Mouse (Mus musculus): Measurements from ENCODE around the gene Adam8. TPM values are rescaled to one million over a fixed set of nuclear protein-coding genes. Genes with fewer than 3 reads are reported as not detected.

The Adam8 gene
- polyA plus RNA-seq, 1 experiment from 2014 or later: 2.5 TPM

GRCm38 (mm10) chr7:139998691-139999350 lies 6.5 kb upstream of the Adam8 start:
- 95% methylated on average over 13 of the region's 13 CpGs for WGBS
- no peak overlapping the region for H3K4me3 ChIP-seq
- H3K36me3 ChIP-seq: peaks cover 93% of the 10 kb centered on the region
- DNase-seq (ENCODE audit: low spot score): no peak
- H3K4me1 ChIP-seq: no peaks in the 10 kb centered on the region
- no peaks in the 10 kb centered on the region for H3K9me3 ChIP-seq (replicated peaks)
- no peaks in the 10 kb centered on the region for H3K27me3 ChIP-seq (ENCODE audit: low read depth, poor library complexity, severe bottlenecking)
- H3K27ac ChIP-seq (replicated peaks): no peak overlapping the region

GRCm38 (mm10) chr7:139994676-139995075 lies 2.3 kb upstream of the Adam8 start:
- Histone ChIP-seq H3K4me1 (no peaks in the 10 kb centered on the region), H3K4me3 (no peak overlapping the region), H3K9me3 (replicated peaks) (no peaks in the 10 kb centered on the region), H3K27ac (replicated peaks) (no peak overlapping the region), H3K36me3 (peaks cover 52% of the 10 kb centered on the region), H3K27me3 (ENCODE audit: low read depth, poor library complexity, severe bottlenecking) (no peaks in the 10 kb centered on the region)
- WGBS: 24% methylated on average over 3 of the region's 3 CpGs
- peak; percentile 57 for DNase-seq (ENCODE audit: low spot score)

- H3K36me3 ChIP-seq: peaks cover 47% of the 10 kb centered on the region
- DNase-seq (ENCODE audit: low spot score): no peak
- no peaks in the 10 kb centered on the region for H3K9me3 ChIP-seq (replicated peaks)
- no peaks in the 10 kb centered on the region for H3K4me1 ChIP-seq
- H3K4me3 ChIP-seq: no peak overlapping the region
- H3K27me3 ChIP-seq (ENCODE audit: low read depth, poor library complexity, severe bottlenecking): no peaks in the 10 kb centered on the region
- H3K27ac ChIP-seq (replicated peaks): no peak overlapping the region
- WGBS: 78% methylated on average over 4 of the region's 4 CpGs
Measured at GRCm38 (mm10) chr7:139994202-139994601, 1.8 kb upstream of the Adam8 start.

- Histone ChIP-seq H3K4me3 (no peak overlapping the region), H3K9me3 (replicated peaks) (no peaks in the 10 kb centered on the region), H3K4me1 (no peaks in the 10 kb centered on the region), H3K36me3 (peaks cover 40% of the 10 kb centered on the region), H3K27ac (replicated peaks) (no peak overlapping the region), H3K27me3 (ENCODE audit: low read depth, poor library complexity, severe bottlenecking) (no peaks in the 10 kb centered on the region)
- WGBS: 93% methylated on average over 6 of the region's 6 CpGs
- DNase-seq (ENCODE audit: low spot score): no peak
Measured at GRCm38 (mm10) chr7:139993532-139993931, 1.2 kb upstream of the Adam8 start.

GRCm38 (mm10) chr7:139990864-139991394 lies 1.4 kb downstream of the Adam8 start:
- no peak overlapping the region for H3K27ac ChIP-seq (replicated peaks)
- peaks cover 18% of the 10 kb centered on the region for H3K36me3 ChIP-seq
- H3K4me1 ChIP-seq: no peaks in the 10 kb centered on the region
- 72% methylated on average over 8 of the region's 8 CpGs for WGBS
- no peak for DNase-seq (ENCODE audit: low spot score)
- H3K9me3 ChIP-seq (replicated peaks): no peaks in the 10 kb centered on the region
- no peaks in the 10 kb centered on the region for H3K27me3 ChIP-seq (ENCODE audit: low read depth, poor library complexity, severe bottlenecking)
- no peak overlapping the region for H3K4me3 ChIP-seq

- H3K4me3 ChIP-seq: no peak overlapping the region
- no peaks in the 10 kb centered on the region for H3K4me1 ChIP-seq
- 93% methylated on average over 9 of the region's 9 CpGs for WGBS
- DNase-seq (ENCODE audit: low spot score): no peak
- H3K36me3 ChIP-seq: peaks cover 14% of the 10 kb centered on the region; the same call in 1 of the 2 replicates
- H3K27ac ChIP-seq (replicated peaks): no peak overlapping the region
- H3K27me3 ChIP-seq (ENCODE audit: low read depth, poor library complexity, severe bottlenecking): no peaks in the 10 kb centered on the region
- H3K9me3 ChIP-seq (replicated peaks): no peaks in the 10 kb centered on the region
Measured at GRCm38 (mm10) chr7:139988272-139988671, 4.1 kb downstream of the Adam8 start.

- no peak overlapping the region for H3K27ac ChIP-seq (replicated peaks)
- peaks cover 14% of the 10 kb centered on the region; the same call in 1 of the 2 replicates for H3K36me3 ChIP-seq
- peaks cover 11% of the 10 kb centered on the region for H3K27me3 ChIP-seq (ENCODE audit: low read depth, poor library complexity, severe bottlenecking)
- 94% methylated on average over 11 of the region's 11 CpGs for WGBS
- no peaks in the 10 kb centered on the region for H3K9me3 ChIP-seq (replicated peaks)
- no peaks in the 10 kb centered on the region for H3K4me1 ChIP-seq
- no peak overlapping the region for H3K4me3 ChIP-seq
- no peak for DNase-seq (ENCODE audit: low spot score)
Measured at GRCm38 (mm10) chr7:139984505-139984904, 7.9 kb downstream of the Adam8 start.

GRCm38 (mm10) chr7:139982058-139982457 lies 10.3 kb downstream of the Adam8 start:
- Histone ChIP-seq H3K9me3 (replicated peaks) (no peaks in the 10 kb centered on the region), H3K4me3 (no peak overlapping the region), H3K4me1 (peaks cover 13% of the 10 kb centered on the region), H3K27me3 (ENCODE audit: low read depth, poor library complexity, severe bottlenecking) (peaks cover 26% of the 10 kb centered on the region), H3K27ac (replicated peaks) (no peak overlapping the region), H3K36me3 (peaks cover 14% of the 10 kb centered on the region; the same call in 1 of the 2 replicates)
- WGBS: 87% methylated on average over 11 of the region's 11 CpGs
- DNase-seq (ENCODE audit: low spot score): no peak

GRCm38 (mm10) chr7:139980778-139981177 lies 11.6 kb downstream of the Adam8 start:
- no peak overlapping the region for H3K27ac ChIP-seq (replicated peaks)
- H3K27me3 ChIP-seq (ENCODE audit: low read depth, poor library complexity, severe bottlenecking): peaks cover 29% of the 10 kb centered on the region
- 61% methylated on average over 3 of the region's 3 CpGs for WGBS
- DNase-seq (ENCODE audit: low spot score): no peak
- no peak overlapping the region for H3K4me3 ChIP-seq
- H3K36me3 ChIP-seq: peaks cover 10% of the 10 kb centered on the region; the same call in 1 of the 2 replicates
- peaks cover 13% of the 10 kb centered on the region for H3K4me1 ChIP-seq
- no peaks in the 10 kb centered on the region for H3K9me3 ChIP-seq (replicated peaks)

GRCm38 (mm10) chr7:139979011-139979719 lies 13.2 kb downstream of the Adam8 start:
- WGBS: 48% methylated on average over 13 of the region's 13 CpGs
- Histone ChIP-seq H3K27me3 (ENCODE audit: low read depth, poor library complexity, severe bottlenecking) (peaks cover 36% of the 10 kb centered on the region), H3K4me3 (peak overlapping the region; percentile 78), H3K9me3 (replicated peaks) (no peaks in the 10 kb centered on the region), H3K36me3 (no peaks in the 10 kb centered on the region), H3K4me1 (peaks cover 16% of the 10 kb centered on the region), H3K27ac (replicated peaks) (no peak overlapping the region; the same call in 1 of the 2 replicates)
- no peak for DNase-seq (ENCODE audit: low spot score)

- H3K9me3 ChIP-seq (replicated peaks): no peaks in the 10 kb centered on the region
- WGBS: 4% methylated on average over 32 of the region's 32 CpGs
- H3K4me3 ChIP-seq: peak within 1 kb of the TSS; percentile 78
- no peaks in the 10 kb centered on the region for H3K36me3 ChIP-seq
- peak; percentile 87 for DNase-seq (ENCODE audit: low spot score)
- peak within 1 kb of the TSS; percentile 84 for H3K27ac ChIP-seq (replicated peaks)
- H3K27me3 ChIP-seq (ENCODE audit: low read depth, poor library complexity, severe bottlenecking): peaks cover 42% of the 10 kb centered on the region
- H3K4me1 ChIP-seq: peaks cover 16% of the 10 kb centered on the region
Measured at GRCm38 (mm10) chr7:139978278-139978892, 14.0 kb downstream of the Adam8 start, which contains the start of gene 6430531B16Rik. TSS of gene 6430531B16Rik (minus strand) at chr7:139978755.

GRCm38 (mm10) chr7:139975471-139975870 lies 16.9 kb downstream of the Adam8 start:
- H3K4me3 ChIP-seq: no peak overlapping the region
- 56% methylated on average over 5 of the region's 5 CpGs for WGBS
- H3K9me3 ChIP-seq (replicated peaks): no peaks in the 10 kb centered on the region
- peaks cover 68% of the 10 kb centered on the region for H3K27me3 ChIP-seq (ENCODE audit: low read depth, poor library complexity, severe bottlenecking)
- peaks cover 16% of the 10 kb centered on the region for H3K4me1 ChIP-seq
- H3K27ac ChIP-seq (replicated peaks): no peak overlapping the region
- no peak for DNase-seq (ENCODE audit: low spot score)
- no peaks in the 10 kb centered on the region for H3K36me3 ChIP-seq

Data from midbrain, embryonic 10.5 days (tissue).